Mouse (Mus musculus) lung, embryonic 15.5 days (tissue): ENCODE results near the gene Pym1. TPM values are rescaled to one million over a fixed set of nuclear protein-coding genes. Genes with fewer than 3 reads are reported as not detected.

ENCODE experiments used
- ATAC-seq: fragments of 200-750 bp; cut with Nextera tagmentation; 2 replicates; pipeline ENCODE4 v1.8.0; 2017; ENCODE audit warnings: moderate number of reproducible peaks, borderline replicate concordance; ENCODE audit not compliant: low FRiP score, low TSS enrichment; ENCODE audit errors: extremely low read depth
- H3K27ac ChIP-seq: fragments of 300-500 bp; sonication (generic); 2 replicates; pipeline ENCODE4 v1.5.1; 2015; ENCODE audit warnings: moderate library complexity, mild to moderate bottlenecking, inconsistent platforms
- H3K27me3 ChIP-seq: fragments of 300-500 bp; sonication (generic); 2 replicates; pipeline ENCODE4 v1.6.1; 2015; ENCODE audit warnings: inconsistent platforms
- H3K36me3 ChIP-seq: fragments of 300-500 bp; sonication (generic); 2 replicates; pipeline ENCODE4 v1.6.1; 2015; ENCODE audit warnings: inconsistent platforms
- H3K4me1 ChIP-seq: fragments of 300-500 bp; sonication (generic); 2 replicates; pipeline ENCODE4 v1.6.1; 2015; ENCODE audit warnings: inconsistent platforms
- H3K4me2 ChIP-seq: fragments of 300-500 bp; sonication (generic); 2 replicates; pipeline ENCODE4 v1.6.1; 2015; ENCODE audit warnings: inconsistent platforms, mild to moderate bottlenecking, moderate library complexity
- H3K4me3 ChIP-seq: fragments of 300-500 bp; sonication (generic); 2 replicates; pipeline ENCODE4 v1.5.1; 2015; ENCODE audit warnings: mild to moderate bottlenecking, inconsistent platforms
- H3K9ac ChIP-seq: fragments of 300-500 bp; sonication (generic); 2 replicates; pipeline ENCODE4 v1.6.1; 2015; ENCODE audit warnings: inconsistent platforms
- H3K9me3 ChIP-seq: fragments of 300-500 bp; sonication (generic); 2 replicates; pipeline ENCODE4 v1.6.1; 2016; ENCODE audit warnings: inconsistent platforms
- WGBS: fragments of 180-500 bp; shearing (Covaris S2); methylation state at CpG from one replicate; pipeline ENCODE4 v1.1.7; 2015; 5-methylcytosine and 5-hydroxymethylcytosine counted together
- polyA plus RNA-seq: library from polyadenylated mRNA; unstranded; fragments of >200 nt; fragmentation: Nextera tagmentation; extraction: Ambion mirVana; gene quantifications from 2 replicates; pipeline ENCODE4 v1.2.1, GENCODE M21; 2015

Gene Pym1
- polyA plus RNA-seq, 1 experiment from 2014 or later: 37.9 TPM

GRCm38 (mm10) chr10:128795581-128795980 lies 47.9 kb downstream of the Pym1 start:
- WGBS: 93% methylated on average over 3 of the region's 3 CpGs
- H3K27me3 ChIP-seq: no peaks in the 10 kb centered on the region

GRCm38 (mm10) chr10:128798676-128799075 lies 51.0 kb downstream of the Pym1 start:
- Histone ChIP-seq H3K4me3 (no peak overlapping the region), H3K9ac (no peak overlapping the region), H3K27me3 (no peaks in the 10 kb centered on the region), H3K4me2 (no peak overlapping the region), H3K9me3 (no peaks in the 10 kb centered on the region), H3K4me1 (peaks cover 14% of the 10 kb centered on the region), H3K36me3 (peaks cover 19% of the 10 kb centered on the region; the same call in 1 of the 2 replicates), H3K27ac (no peak overlapping the region)
- WGBS: 88% methylated on average over 8 of the region's 8 CpGs
- no peak for ATAC-seq

More at GRCm38 (mm10) chr10:128795581-128795980, 47.9 kb downstream of the Pym1 start:
- no peak overlapping the region for H3K9ac ChIP-seq
- no peaks in the 10 kb centered on the region for H3K4me1 ChIP-seq
- H3K4me3 ChIP-seq: no peak overlapping the region
- H3K9me3 ChIP-seq: no peaks in the 10 kb centered on the region
- H3K4me2 ChIP-seq: no peak overlapping the region
- no peak for ATAC-seq
- H3K36me3 ChIP-seq: 0 out of 2 replicates have a peak, but pooled peaks cover 12% of the 10 kb centered on the region
- no peak overlapping the region for H3K27ac ChIP-seq

GRCm38 (mm10) chr10:128801981-128802495 lies 54.3 kb downstream of the Pym1 start:
- Histone ChIP-seq H3K27ac (no peak overlapping the region), H3K9ac (no peak overlapping the region), H3K4me2 (peak overlapping the region; percentile 88; the same call in 1 of the 2 replicates), H3K4me1 (peaks cover 25% of the 10 kb centered on the region), H3K4me3 (no peak overlapping the region), H3K9me3 (no peaks in the 10 kb centered on the region), H3K27me3 (no peaks in the 10 kb centered on the region), H3K36me3 (peaks cover 19% of the 10 kb centered on the region; the same call in 1 of the 2 replicates)
- ATAC-seq: no peak
- 91% methylated on average over 16 of the region's 16 CpGs for WGBS

- Histone ChIP-seq H3K36me3 (peaks cover 20% of the 10 kb centered on the region; the same call in 1 of the 2 replicates), H3K27me3 (no peaks in the 10 kb centered on the region), H3K27ac (peak overlapping the region; percentile 99)
Observed at GRCm38 (mm10) chr10:128802956-128803355, 55.3 kb downstream of the Pym1 start.

GRCm38 (mm10) chr10:128803361-128803760 lies 55.7 kb downstream of the Pym1 start:
- ATAC-seq: no peak
- H3K9ac ChIP-seq: peak overlapping the region; percentile 90
- peaks cover 39% of the 10 kb centered on the region for H3K4me1 ChIP-seq
- peak overlapping the region; percentile 99 for H3K27ac ChIP-seq
- WGBS: 8% methylated on average over 6 of the region's 6 CpGs
- peak overlapping the region; percentile 88 for H3K4me2 ChIP-seq
- H3K27me3 ChIP-seq: no peaks in the 10 kb centered on the region
- peaks cover 23% of the 10 kb centered on the region; the same call in 1 of the 2 replicates for H3K36me3 ChIP-seq
- H3K4me3 ChIP-seq: peak overlapping the region; percentile 89
- H3K9me3 ChIP-seq: no peaks in the 10 kb centered on the region

More at GRCm38 (mm10) chr10:128802956-128803355, 55.3 kb downstream of the Pym1 start:
- no peak for ATAC-seq
- 61% methylated on average over 4 of the region's 4 CpGs for WGBS
- Histone ChIP-seq H3K9me3 (no peaks in the 10 kb centered on the region), H3K9ac (peak overlapping the region; percentile 90; the same call in 1 of the 2 replicates), H3K4me2 (peak overlapping the region; percentile 88), H3K4me1 (peaks cover 35% of the 10 kb centered on the region), H3K4me3 (peak overlapping the region; percentile 89)

GRCm38 (mm10) chr10:128803771-128804270 lies 56.1 kb downstream of the Pym1 start, which contains the start of gene Dnajc14:
TSS of gene Dnajc14 (plus strand) at chr10:128804062.
- H3K27ac ChIP-seq: peak within 1 kb of the TSS; percentile 99
- peak within 1 kb of the TSS; percentile 88 for H3K4me2 ChIP-seq
- peak within 1 kb of the TSS; percentile 89 for H3K4me3 ChIP-seq
- WGBS: under 1% methylated on average over 14 of the region's 14 CpGs
- H3K27me3 ChIP-seq: no peaks in the 10 kb centered on the region
- H3K36me3 ChIP-seq: peaks cover 26% of the 10 kb centered on the region
- peaks cover 43% of the 10 kb centered on the region for H3K4me1 ChIP-seq
- ATAC-seq: peak; percentile 2
- H3K9me3 ChIP-seq: no peaks in the 10 kb centered on the region
- peak within 1 kb of the TSS; percentile 90 for H3K9ac ChIP-seq

GRCm38 (mm10) chr10:128804271-128805091 lies 56.8 kb downstream of the Pym1 start, which contains the start of gene Tmem198b:
TSS of gene Tmem198b (minus strand) at chr10:128804370.
- Histone ChIP-seq H3K9me3 (no peaks in the 10 kb centered on the region), H3K4me2 (peak within 1 kb of the TSS; percentile 88), H3K27ac (peak within 1 kb of the TSS; percentile 99), H3K4me1 (peaks cover 50% of the 10 kb centered on the region), H3K9ac (peak within 1 kb of the TSS; percentile 90), H3K36me3 (peaks cover 24% of the 10 kb centered on the region), H3K4me3 (peak within 1 kb of the TSS; percentile 89), H3K27me3 (no peaks in the 10 kb centered on the region)
- peak; percentile 62 for ATAC-seq
- WGBS: under 1% methylated on average over 27 of the region's 28 CpGs

GRCm38 (mm10) chr10:128805092-128806000 lies 57.7 kb downstream of the Pym1 start:
- H3K4me2 ChIP-seq: peak overlapping the region; percentile 88
- no peaks in the 10 kb centered on the region for H3K9me3 ChIP-seq
- H3K4me1 ChIP-seq: peaks cover 53% of the 10 kb centered on the region
- H3K27me3 ChIP-seq: no peaks in the 10 kb centered on the region
- H3K4me3 ChIP-seq: peak overlapping the region; percentile 89
- peak overlapping the region; percentile 90 for H3K9ac ChIP-seq
- WGBS: under 1% methylated on average over 69 of the region's 70 CpGs
- ATAC-seq: peak; percentile 94
- H3K36me3 ChIP-seq: peaks cover 21% of the 10 kb centered on the region
- H3K27ac ChIP-seq: peak overlapping the region; percentile 99

GRCm38 (mm10) chr10:128806086-128806485 lies 58.4 kb downstream of the Pym1 start:
- Histone ChIP-seq H3K9ac (peak overlapping the region; percentile 54), H3K36me3 (peaks cover 15% of the 10 kb centered on the region), H3K27me3 (no peaks in the 10 kb centered on the region), H3K4me2 (peak overlapping the region; percentile 88), H3K4me1 (peaks cover 53% of the 10 kb centered on the region), H3K9me3 (no peaks in the 10 kb centered on the region), H3K27ac (peak overlapping the region; percentile 99; the same call in 1 of the 2 replicates), H3K4me3 (peak overlapping the region; percentile 89)
- WGBS: 40% methylated on average over 6 of the region's 6 CpGs
- no peak for ATAC-seq

- WGBS: 86% methylated on average over 8 of the region's 8 CpGs
- Histone ChIP-seq H3K4me2 (peak overlapping the region; percentile 88), H3K36me3 (peaks cover 13% of the 10 kb centered on the region), H3K9ac (peak overlapping the region; percentile 54), H3K4me3 (peak overlapping the region; percentile 89), H3K9me3 (no peaks in the 10 kb centered on the region), H3K27me3 (no peaks in the 10 kb centered on the region), H3K4me1 (peaks cover 53% of the 10 kb centered on the region), H3K27ac (no peak overlapping the region)
- no peak for ATAC-seq
Observed at GRCm38 (mm10) chr10:128807018-128807417, 59.3 kb downstream of the Pym1 start.
